Mouse (Mus musculus): ENCODE results near the gene Lman1l.
A peak's percentile ranks its signal among the peaks of the same experiment; 100 is the strongest.

Gene Lman1l

DNA sequence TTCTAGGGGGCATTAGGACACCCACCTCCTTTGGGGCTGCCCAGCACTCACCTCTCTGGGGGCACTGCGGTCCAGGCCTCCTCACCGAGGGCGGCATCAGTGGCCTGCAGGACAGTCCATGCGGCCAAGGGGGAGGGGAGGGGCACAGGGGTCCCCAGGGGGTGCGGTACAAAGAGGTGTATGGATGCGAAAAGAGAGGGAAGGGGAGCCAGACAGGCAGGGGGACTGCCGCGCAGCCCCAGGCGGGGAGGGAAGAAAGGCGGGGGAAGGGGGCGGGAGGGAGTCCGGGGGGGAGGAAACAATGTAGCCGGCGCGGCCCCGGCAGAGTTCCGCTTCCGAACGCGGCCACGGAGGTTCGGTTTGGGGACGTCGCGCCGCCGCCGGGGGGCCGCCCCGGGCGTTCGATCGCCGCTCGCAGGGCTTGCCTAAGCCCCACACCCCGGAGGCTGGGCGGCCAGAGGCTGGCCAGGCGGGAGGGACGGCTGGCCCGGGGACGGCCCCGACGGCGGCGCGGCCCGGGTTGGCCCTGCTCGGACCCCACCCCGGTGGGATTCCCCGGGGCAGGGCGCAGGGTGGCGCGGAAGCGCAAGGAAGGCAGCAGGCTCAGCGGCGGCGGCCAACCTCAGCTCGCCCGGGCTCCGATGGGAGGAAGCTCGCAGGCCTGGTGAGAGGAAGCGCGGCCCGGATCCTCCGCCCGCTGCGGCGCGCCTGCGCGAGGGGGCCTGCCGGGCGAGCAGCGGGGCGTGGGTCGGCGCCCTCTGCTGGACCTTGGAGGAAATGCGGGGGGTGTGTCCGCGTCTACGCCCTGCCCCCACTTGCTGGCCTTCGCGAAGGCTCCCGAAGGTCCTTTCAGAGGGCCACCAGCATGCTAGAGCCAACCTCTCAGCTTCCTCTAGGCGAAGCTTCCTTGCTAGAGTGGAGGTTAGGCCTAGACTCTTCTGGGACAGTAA lies 24.6 kb upstream of the Lman1l start:
- DNase-seq (ENCODE audit: low spot score): peak; percentile 87

DNA sequence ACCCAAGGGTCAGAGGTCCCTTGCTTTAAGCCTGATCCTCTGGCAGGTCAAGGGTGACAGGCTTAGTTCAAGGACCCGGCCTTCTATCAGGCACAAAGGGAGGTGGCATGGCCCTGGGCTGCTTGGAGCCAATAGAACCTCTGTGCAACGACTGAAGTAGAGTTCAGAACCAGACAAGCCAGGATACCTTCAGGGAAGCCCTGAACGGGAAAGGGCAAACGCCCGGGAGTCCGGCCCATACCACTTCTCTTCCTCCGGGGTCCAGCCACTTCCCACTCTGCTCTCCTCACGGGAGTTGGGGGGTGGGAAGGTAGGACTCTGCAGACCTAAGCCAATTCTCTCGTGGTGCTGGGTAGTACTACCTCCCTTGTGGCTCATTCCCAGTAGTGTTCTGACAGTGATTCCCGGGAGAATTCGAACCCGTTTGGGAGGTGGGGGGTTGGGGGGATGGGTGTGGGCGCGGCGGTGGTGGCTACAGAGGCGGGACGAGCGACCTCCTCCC lies 23.9 kb upstream of the Lman1l start:
- DNase-seq (ENCODE audit: low spot score): no peak

DNA sequence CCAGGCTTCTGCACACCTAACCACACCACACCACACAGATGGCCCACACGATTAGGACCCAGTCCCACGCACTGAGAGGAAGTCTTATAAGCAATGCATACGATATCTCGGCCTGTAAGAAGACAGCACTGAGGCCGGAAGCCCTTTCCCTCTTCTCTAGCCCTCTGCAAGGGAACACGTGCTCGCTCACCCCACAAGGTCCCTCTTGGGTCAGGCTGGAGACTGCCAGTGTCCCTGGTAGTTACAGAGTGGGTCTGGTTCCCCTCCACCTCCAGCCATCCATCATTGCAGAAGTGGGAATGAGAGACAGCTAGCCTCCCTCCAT lies 23.2 kb upstream of the Lman1l start:
- no peak for DNase-seq (ENCODE audit: low spot score)

DNA sequence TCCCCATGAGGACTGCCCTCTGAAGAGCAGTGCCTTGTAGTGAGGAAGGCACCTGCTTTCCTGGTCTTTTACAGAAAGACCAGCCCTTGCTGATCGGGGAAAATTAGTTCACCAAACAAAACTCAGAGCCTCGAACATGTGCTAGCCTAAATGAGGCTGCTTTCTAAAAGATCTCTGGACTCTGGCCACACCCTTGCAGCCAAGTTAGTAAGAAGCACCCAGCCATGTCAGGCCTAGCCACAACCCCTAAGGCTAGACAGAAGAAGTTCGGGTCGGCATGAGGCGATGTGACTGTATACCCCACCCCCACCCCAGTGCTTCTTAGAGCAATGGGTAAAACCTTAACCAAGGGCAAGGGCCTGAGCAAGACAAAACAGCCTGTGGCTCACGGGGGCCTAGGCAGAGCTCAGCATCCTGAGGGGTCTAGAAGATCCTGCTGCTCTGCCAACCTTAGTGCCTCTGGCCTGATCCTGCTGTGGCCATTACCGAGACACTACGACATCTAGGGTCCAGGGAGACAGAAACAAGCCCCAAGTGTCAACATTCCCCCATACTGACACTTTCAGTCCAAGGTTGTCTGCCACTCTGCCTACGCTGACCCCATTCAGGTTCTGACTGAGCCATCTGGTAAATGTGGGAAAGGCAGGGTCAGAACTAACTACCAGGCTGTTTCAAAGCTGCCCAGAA lies 22.7 kb upstream of the Lman1l start:
- DNase-seq (ENCODE audit: low spot score): no peak

DNA sequence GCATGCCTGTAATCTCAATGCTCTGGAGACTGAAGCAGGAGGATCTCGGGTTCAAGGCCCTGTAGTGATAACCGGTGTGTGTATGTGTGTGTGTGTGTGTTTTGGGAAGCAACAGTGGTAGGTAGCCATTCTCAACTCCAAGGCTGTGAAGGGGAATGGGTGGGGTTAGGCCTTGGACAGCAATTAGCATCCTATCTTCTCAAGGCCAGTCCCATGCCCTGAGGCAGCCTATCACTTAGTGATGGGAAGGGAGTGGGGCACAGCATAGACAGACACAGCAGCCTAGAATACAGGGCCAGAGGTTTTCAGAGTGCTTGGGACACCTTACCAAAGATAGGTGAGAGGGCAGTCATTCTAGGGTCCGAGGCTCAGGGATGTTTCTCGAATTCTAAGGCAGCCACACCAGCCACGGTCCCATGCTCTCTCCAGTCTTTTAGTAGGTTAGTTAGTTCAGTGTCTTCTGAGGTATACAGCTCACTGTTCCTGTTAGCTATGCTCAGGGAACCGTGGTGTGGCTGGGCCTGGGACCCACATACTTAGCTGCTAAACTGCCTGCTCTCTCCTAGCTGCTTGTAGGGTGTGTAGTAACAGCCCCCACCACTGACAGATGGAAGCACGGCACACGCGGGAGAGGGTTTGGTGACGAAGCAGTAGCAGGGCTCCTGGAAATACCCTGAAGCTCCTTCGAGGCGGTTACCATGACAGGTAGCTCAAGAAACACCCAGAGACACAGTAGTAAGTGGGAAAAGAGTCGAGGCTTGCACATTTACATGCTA lies 21.4 kb upstream of the Lman1l start:
- no peak for DNase-seq (ENCODE audit: low spot score)

DNA sequence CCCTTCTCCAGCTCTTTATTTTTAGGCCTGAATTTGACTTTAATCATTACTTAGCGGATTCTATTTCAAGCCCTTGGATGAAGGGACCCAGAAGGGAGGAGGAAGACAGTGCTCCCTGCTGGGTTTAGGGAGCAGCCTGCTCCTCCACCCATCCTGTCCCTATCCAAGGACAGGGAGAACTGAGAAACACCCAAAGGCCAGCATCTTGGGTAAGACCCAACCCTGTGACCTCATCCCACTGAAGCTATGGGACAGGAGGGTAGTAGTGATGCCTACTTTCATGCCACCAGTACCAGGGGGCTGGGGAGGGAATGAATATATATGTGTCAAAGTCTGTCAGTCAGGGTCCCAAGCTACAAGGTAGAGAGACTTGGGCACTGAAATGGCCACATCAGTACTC lies 20.4 kb upstream of the Lman1l start:
- no peak for DNase-seq (ENCODE audit: low spot score)

DNA sequence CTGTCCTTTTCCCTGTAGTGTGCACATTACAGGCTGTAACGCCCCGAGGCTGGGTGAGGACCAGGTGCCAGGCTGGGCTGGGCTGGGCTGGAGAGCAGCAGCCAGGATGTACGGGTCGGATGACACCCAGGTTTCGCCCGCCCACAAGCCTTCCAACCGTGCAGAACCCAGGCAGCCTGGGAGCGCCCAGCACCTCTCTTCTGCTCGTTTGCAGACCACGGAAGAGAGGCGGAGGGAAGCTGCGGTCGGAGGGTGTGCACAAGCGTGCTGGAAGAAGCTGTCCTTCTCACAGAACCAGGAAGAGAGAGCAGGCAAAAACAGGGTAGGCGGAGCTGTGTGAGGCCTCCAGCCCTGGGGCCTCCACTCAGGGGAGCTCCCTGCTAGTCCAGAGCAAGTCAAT lies 19.8 kb upstream of the Lman1l start:
- peak; percentile 40 for DNase-seq (ENCODE audit: low spot score)

DNA sequence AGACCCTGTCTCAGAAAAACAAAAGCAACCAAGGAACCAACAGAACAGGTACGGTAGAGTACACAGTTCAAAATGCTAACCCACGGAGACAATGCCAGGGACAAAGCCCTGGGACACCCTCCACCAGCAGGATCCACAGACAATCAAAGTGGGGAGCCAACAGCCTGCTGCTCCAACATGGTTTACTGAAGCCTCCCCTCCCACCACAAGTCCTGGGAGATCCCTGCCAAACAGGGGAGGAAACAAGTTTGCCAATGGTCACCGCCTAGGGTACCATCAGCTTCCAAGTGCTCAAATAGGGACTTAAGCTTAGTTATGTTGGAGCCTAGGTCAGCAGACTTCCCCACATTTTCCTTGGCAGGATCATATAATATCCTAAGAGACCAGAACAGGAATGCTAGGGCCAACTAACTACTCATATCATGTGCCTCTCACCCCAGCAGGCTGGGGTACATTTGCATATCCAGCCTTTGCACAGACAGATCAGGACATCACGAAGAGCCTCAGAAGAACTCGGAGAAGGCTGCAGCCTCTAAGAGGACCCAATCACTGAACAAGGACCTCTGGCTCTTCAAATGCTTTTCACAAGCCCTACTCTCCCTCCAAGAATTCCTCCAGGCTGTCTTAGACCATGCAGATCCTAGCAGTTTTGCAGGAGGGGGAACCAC lies 19.2 kb upstream of the Lman1l start:
- DNase-seq (ENCODE audit: low spot score): no peak

DNA sequence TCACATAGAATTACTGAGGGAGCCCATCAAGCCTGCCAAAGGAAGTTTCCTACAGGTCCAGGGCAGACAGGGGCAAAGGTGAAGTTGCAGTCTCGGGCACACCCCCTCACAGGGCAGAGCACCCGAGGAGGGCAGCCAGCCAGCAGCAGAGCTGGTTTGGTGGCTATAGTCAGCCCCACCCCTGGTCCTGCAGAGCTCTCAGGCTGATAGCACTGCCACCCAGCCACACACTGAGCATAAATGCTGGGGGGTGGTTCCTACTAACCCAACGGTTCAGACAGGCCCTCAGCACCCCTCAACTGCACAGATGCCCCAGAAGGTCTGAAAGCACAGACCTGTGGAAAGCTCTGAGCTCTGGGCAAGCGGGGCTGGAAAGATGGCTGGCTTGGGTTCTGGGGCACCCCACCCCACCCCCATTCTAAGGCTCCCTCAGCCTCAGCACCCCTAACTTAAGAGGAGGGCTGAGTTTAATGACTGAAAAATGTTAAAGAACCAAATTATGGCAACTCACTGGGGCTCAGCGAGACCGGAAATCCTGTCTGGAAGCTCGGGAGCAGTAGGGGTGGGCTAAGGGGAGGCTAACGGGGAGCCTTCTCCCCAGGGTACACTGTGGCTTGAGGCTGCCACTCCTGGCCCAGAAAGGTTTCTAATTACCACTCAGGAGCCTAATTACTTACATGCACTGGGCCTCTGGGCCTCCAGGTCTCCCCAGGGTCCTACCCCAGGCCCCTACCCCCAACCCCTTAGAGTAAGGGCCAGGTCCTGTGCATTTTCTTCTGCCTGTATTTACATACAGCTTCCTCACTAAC lies 18.3 kb upstream of the Lman1l start:
- no peak for DNase-seq (ENCODE audit: low spot score)

DNA sequence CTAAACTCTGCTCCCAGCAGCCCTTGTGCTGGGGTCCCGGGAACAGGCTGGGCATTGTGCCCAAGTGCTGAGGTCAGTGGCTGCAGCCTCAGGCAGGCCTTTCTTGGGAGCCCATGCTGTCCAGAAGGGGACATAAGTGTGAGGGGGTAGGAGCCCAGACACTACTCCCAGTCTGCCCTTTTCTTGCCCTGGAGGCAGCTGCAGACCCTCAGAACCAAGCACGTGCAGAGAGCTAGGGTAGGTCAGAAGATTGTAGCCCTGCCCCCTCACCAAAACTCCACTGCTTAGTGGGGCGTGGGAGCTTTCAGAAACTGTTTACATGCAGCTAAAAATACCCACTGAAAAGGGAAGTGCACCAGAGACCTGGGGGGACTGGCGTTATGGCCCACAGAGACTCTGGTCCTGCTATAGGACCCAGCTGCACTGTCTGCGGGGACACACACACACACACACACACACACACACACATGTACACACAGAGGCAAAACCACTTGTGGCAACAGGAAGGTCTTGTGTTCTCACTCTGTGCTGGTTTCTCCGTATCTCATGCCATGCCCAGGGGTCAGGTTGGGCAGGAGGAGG lies 17.3 kb upstream of the Lman1l start:
- peak; percentile 36 for DNase-seq (ENCODE audit: low spot score)

DNA sequence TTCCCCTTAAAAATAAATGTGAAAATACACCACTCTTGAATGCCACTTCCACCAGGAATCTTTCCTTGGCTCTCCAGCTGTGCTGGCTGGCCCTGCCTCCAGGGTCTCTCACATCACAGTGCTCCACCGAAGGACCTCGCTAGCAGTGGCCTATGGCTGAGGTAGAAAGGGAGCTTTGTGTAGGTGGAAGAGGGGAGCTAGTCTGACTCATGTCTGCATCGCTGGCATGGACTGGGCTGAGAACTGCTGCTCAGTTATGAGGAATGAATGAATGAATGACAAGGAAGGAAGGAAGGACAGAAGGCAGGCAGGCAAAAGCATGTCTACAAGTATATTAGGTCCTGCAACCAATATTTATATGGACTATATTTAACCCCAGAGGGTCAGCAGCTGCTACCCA lies 16.7 kb upstream of the Lman1l start:
- DNase-seq (ENCODE audit: low spot score): no peak

DNA sequence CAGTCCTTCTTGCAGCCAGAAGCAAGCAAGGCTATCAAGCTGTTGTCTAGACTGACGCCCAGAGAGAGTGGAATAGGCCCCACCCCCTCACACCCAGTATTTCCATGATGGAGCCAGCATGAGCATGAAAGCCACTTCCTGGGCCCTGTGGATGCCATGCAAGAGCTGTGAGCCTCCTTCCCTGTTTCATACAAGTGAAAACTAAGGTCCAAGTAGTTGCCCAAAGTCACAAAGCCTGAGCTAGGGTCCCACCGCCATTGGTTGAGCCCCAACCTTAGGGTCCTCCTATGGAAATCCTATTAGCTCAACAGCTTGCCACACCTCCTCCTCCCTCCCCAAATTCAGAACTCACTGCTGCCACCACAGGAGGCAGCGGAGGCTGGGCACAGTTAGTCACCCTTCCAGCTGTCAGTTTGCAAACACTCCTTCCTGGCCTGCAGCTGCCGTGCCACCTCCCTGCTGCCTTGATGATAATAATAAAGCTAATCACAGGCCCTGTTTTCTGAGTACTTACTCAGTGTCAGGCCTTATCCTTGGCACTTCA lies 13.0 kb upstream of the Lman1l start:
- DNase-seq (ENCODE audit: low spot score): no peak

DNA sequence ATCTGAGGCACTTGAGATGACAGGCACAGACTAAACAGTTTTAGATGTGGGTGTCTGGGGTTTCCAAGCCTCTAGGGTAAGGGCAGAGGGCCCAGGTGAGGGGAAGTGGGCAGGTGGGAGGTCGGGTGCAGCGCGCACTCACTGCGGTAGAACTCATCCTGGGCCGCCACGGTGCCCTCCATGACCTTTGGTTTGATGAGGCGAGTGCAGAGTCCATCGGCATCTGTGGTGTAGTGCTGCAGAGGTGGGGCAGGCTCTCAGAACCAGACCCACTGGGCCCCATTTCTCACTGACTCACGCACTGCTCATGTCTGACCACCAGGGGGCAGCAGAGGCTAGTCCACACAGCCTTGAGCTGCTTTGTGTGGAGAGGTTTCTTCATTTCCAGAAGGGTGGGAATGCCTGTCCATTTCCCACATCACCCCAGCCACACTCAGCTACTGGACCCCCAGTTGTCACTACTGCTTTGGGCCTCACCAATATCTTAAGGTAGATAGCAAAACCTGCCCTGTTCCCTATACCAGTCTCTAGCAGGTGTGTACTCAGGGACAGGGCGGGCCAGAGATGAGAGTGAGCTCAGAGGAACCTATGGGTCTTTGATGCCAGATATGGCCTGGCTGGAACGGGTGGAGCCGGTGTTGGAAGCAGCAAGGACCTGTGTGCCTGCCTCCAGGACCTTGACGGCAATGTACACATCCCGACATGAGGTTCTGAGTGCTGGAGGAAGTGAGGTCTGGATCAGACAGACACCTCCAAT lies 8.7 kb upstream of the Lman1l start:
- DNase-seq (ENCODE audit: low spot score): no peak

DNA sequence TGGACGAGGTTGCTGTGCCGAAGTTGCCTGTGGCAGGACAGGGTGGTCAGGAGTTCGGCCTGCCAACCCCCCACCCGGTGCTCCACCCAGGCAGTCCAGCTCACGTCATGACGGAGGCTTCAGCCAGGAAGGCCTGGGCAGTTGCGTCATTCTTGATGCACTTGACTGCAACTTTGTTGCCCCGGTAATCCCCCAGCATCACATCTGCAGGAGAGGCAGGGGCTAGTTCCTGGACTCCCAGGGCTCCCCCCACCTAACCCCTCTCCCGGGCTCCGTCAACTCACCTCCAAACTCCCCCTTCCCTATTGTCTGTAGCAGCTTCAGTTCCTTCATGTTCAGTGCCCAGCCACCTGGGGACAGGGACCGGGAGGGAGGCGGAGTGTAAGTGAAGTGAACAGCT lies 8.1 kb upstream of the Lman1l start:
- DNase-seq (ENCODE audit: low spot score): no peak

DNA sequence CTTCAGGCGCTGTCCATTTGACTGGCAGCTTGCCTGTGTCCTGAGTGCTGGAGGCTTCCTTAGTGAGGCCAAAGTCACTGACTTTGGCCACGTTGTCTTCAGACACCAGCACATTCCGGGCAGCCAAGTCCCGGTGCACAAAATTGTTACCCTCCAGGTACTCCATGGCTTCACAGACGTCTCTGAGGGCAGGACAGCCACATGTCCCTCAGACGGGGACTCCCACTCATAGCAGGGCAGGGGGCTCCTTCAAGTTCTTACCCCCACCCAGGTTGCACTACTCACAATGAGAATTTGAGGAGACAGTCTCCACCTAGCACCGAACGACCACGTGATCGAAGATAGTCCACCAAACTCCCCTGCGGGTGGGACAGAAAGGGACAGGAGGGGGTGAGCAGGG lies 7.3 kb upstream of the Lman1l start:
- DNase-seq (ENCODE audit: low spot score): no peak

DNA sequence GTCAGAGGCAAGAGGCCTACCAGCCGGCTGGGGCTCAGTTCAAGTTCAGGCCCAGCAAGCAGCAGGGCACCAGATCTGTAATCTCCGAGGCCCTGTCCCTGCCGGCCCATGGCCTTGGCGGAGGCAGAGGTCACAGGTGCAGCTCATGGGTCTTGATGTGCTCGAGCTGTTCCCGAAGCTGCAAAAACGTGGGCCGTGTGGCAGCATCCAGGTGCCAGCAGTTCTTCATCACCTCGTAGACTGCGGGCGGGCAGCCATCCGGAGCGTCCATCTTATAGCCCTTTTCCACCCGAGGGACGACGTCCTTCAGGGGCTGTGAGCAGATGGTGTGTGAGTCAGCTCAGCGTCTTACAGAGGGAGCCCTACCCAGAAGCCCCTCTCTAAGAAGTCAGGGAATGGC lies 6.6 kb upstream of the Lman1l start:
- no peak for DNase-seq (ENCODE audit: low spot score)

DNA sequence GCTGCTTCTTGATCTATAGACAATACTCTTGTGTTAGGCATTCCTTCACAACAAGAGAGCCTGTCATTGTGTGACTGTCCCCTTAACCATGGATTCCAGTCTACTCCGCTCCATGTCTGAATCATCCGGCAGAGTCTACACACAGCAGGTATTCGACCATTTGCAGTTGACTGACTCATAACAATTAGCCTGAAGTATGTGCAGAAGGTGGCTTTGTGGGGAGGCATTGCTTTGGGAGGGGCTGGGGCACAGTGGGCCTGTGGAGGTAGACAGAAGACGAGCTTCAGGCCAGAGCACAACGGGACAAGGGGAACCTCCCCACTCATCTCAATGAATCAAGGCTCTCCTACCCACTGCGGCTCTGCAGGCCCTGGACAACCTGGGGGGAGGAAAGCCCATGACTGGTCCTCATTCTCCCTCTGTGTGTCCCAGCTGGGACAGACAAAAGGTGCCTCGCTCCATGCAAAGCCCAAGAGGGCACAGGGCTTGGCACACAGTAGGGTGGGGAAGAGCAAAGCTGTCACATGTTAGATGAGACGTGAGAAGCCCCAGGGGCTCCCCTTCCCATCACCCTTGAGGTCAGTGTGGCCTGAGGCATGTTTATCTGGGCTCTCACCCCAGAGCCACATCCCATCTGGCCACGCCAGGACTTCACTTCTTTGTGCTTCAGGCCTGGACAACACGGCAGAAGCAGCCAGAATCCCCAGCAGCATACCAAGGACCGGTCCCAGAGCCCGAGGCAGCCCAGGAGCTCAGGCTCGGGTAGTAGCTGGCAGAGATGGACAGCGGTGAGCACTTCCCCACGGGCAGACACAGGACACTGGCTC lies 5.3 kb upstream of the Lman1l start:
- no peak for DNase-seq (ENCODE audit: low spot score)

DNA sequence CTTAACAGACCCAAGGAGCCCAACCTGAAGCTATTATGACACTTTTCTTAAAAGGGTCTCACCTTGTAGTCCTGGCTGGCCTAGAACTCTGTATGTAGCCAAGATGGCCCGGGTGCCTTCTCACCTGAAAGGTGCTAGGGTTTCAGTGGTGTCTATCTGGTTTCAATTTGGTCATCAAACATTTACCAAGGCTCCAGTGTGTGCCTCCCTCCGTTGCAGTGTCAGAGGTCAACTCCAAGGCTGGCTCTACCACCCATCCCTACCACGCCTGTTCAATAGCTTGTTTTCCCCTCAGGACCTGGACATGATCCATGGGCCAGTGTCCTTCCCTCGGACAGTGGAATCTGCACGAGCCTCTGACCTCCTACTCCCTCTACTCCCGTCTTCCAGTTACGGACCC lies 3.7 kb upstream of the Lman1l start:
- no peak for DNase-seq (ENCODE audit: low spot score)

DNA sequence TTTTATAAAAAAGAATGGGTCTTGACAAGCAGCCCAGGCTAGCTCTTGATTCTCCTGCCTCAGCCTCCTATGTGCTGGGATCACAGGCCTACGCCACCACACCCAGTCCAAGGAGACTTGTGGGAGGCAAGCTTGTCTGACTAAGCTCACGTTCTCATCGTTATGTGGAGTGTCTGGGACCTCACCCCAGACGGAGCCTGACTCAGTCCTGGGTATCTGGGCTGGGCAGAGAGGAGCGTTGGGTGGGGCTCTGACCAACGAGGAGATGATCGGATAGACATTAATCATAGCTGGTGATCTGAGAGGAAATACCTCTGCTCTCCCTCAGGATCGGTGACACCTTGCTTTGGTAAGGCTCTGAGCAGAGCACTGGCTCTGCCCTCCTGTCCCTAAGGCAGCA lies 1.7 kb downstream of the Lman1l start:
- no peak for DNase-seq (ENCODE audit: low spot score)
